Mouse (Mus musculus) hindbrain, embryonic 14.5 days (tissue): ENCODE data around the gene Sepsecs. TPM values are rescaled to one million over a fixed set of nuclear protein-coding genes. Genes with fewer than 3 reads are reported as not detected.

ENCODE experiments used
- ATAC-seq: fragments of 200-750 bp; cut with Nextera tagmentation; 2 replicates; pipeline ENCODE4 v1.8.0; 2017; ENCODE audit warnings: moderate number of reproducible peaks, mild to moderate bottlenecking, moderate TSS enrichment, moderate library complexity; ENCODE audit not compliant: low FRiP score
- DNase-seq: peaks from one replicate; pipeline ENCODE4 v3.0.0-alpha.2; 2015; ENCODE audit warnings: low spot score
- H3K27ac ChIP-seq: fragments of 300-500 bp; sonication (generic); 2 replicates; pipeline ENCODE4 v1.5.1; 2014; ENCODE audit warnings: mild to moderate bottlenecking, moderate library complexity
- H3K27me3 ChIP-seq: fragments of 300-500 bp; sonication (generic); 2 replicates; pipeline ENCODE4 v1.6.1; 2014; ENCODE audit warnings: mild to moderate bottlenecking, low read length, mixed read lengths; ENCODE audit not compliant: control insufficient read depth, insufficient read depth
- H3K36me3 ChIP-seq: fragments of 300-500 bp; sonication (generic); replicated peaks from 2 replicates; pipeline ENCODE4 v1.6.1; 2014; ENCODE audit not compliant: control insufficient read depth, insufficient read depth
- H3K4me1 ChIP-seq: fragments of 300-500 bp; sonication (generic); replicated peaks from 2 replicates; pipeline ENCODE4 v1.6.1; 2014; ENCODE audit warnings: antibody characterized with exemption, low read length, mixed read lengths; ENCODE audit not compliant: control insufficient read depth, insufficient read depth
- H3K4me2 ChIP-seq: fragments of 300-500 bp; sonication (generic); replicated peaks from 2 replicates; pipeline ENCODE4 v1.6.1; 2014; ENCODE audit warnings: mild to moderate bottlenecking, moderate library complexity
- H3K4me3 ChIP-seq: fragments of 300-500 bp; sonication (generic); replicated peaks from 2 replicates; pipeline ENCODE4 v1.5.1; 2014; ENCODE audit warnings: mild to moderate bottlenecking, low read length
- H3K9ac ChIP-seq: fragments of 300-500 bp; sonication (generic); 2 replicates; pipeline ENCODE4 v1.6.1; 2014
- H3K9me3 ChIP-seq: fragments of 300-500 bp; sonication (generic); 2 replicates; pipeline ENCODE4 v1.6.1; 2016; ENCODE audit warnings: low read length; ENCODE audit not compliant: control insufficient read depth
- WGBS: fragments of 180-500 bp; shearing (Covaris S2); extraction: QIAGEN DNeasy Blood & Tissue Kit; methylation state at CpG from one replicate; pipeline ENCODE4 v1.1.7; 2014; 5-methylcytosine and 5-hydroxymethylcytosine counted together
- polyA plus RNA-seq: library from polyadenylated mRNA; unstranded; fragments of >200 nt; fragmentation: Nextera tagmentation; extraction: Ambion mirVana; gene quantifications from 2 replicates; pipeline ENCODE4 v1.2.1, GENCODE M21; 2014

The Sepsecs gene
- polyA plus RNA-seq, 1 experiment from 2014 or later = 7.5 TPM

- no peak overlapping the region for H3K4me3 ChIP-seq
- H3K4me1 ChIP-seq = no peaks in the 10 kb centered on the region
- no peaks in the 10 kb centered on the region for H3K36me3 ChIP-seq
- no peaks in the 10 kb centered on the region for H3K9me3 ChIP-seq
- DNase-seq (no peak), ATAC-seq (no peak)
- no peaks in the 10 kb centered on the region for H3K27me3 ChIP-seq
- H3K4me2 ChIP-seq = no peak overlapping the region
- H3K9ac ChIP-seq = no peak overlapping the region
- no peak overlapping the region for H3K27ac ChIP-seq
- 92% methylated on average over 9 of the region's 9 CpGs for WGBS
These were observed 78.9 kb downstream of the Sepsecs start for GRCm38 (mm10) chr5:52590612-52591011.

Other genes starting within 250 kb of the Sepsecs start
- 14.6 and 14.7 TPM in 2 replicates for gene Ccdc149, start 198.2 kb downstream of the Sepsecs start, polyA plus RNA-seq
- 6.5 and 6.9 TPM in 2 replicates for gene Lgi2, start 103.2 kb downstream of the Sepsecs start, polyA plus RNA-seq
- 7.4 and 7.6 TPM in 2 replicates for gene Pi4k2b, start 71.9 kb upstream of the Sepsecs start, polyA plus RNA-seq
- gene Zcchc4, start 105.7 kb upstream of the Sepsecs start, polyA plus RNA-seq = 9.3 and 11.0 TPM in 2 replicates
- gene Anapc4, start 164.3 kb upstream of the Sepsecs start, polyA plus RNA-seq = 116 and 117 TPM in 2 replicates